Mouse (Mus musculus) spleen, postnatal 10 days (tissue): ENCODE measurements around the gene Ccl22.

Experiments
- DNase-seq, 2 experiments: peaks; one replicate each; pipeline ENCODE4 v3.0.0; 2021 to 2022; ENCODE audit warnings: low spot score in 2 of 2

Gene Ccl22

GRCm38 (mm10) chr8:94778895-94779533 lies 33.6 kb downstream of the Ccl22 start:
- DNase-seq, result no peak

DNA sequence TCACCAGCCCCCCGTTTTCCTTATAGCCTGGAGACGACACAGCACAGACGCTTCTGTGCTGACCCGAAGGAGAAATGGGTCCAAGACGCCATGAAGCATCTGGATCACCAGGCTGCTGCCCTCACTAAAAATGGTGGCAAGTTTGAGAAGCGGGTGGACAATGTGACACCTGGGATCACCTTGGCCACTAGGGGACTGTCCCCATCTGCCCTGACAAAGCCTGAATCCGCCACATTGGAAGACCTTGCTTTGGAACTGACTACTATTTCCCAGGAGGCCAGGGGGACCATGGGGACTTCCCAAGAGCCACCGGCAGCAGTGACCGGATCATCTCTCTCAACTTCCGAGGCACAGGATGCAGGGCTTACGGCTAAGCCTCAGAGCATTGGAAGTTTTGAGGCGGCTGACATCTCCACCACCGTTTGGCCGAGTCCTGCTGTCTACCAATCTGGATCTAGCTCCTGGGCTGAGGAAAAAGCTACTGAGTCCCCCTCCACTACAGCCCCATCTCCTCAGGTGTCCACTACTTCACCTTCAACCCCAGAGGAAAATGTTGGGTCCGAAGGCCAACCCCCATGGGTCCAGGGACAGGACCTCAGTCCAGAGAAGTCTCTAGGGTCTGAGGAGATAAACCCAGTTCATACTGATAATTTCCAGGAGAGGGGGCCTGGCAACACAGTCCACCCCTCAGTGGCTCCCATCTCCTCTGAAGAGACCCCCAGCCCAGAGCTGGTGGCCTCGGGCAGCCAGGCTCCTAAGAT lies 34.3 kb downstream of the Ccl22 start:
- no peak for DNase-seq

- no peak for DNase-seq
Measured at GRCm38 (mm10) chr8:94780491-94781154, 35.2 kb downstream of the Ccl22 start.

GRCm38 (mm10) chr8:94781155-94781837 lies 35.9 kb downstream of the Ccl22 start:
- DNase-seq, result no peak

DNA sequence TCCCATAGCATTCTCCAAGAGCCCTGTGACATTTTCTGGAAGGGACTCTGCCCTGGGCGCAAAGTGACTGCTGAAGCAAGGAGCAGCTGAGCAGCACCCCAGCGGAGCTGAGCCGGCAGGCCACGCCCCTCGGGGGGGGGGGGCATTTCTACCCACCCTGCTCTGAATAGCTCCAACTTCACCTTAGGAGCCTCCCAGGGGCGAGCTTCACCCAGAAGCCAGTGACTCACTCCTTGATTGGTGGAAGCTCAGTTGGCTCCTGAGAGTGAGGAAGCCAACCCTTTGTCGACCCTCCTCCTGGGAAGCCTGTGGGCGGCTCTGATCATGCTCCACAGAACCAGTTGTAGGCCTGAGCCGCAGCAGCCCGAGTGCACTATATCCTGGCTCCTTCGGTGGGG lies 36.4 kb downstream of the Ccl22 start:
- no peak for DNase-seq

- no peak for DNase-seq
Measured at GRCm38 (mm10) chr8:94783890-94784289, 38.5 kb downstream of the Ccl22 start.

DNA sequence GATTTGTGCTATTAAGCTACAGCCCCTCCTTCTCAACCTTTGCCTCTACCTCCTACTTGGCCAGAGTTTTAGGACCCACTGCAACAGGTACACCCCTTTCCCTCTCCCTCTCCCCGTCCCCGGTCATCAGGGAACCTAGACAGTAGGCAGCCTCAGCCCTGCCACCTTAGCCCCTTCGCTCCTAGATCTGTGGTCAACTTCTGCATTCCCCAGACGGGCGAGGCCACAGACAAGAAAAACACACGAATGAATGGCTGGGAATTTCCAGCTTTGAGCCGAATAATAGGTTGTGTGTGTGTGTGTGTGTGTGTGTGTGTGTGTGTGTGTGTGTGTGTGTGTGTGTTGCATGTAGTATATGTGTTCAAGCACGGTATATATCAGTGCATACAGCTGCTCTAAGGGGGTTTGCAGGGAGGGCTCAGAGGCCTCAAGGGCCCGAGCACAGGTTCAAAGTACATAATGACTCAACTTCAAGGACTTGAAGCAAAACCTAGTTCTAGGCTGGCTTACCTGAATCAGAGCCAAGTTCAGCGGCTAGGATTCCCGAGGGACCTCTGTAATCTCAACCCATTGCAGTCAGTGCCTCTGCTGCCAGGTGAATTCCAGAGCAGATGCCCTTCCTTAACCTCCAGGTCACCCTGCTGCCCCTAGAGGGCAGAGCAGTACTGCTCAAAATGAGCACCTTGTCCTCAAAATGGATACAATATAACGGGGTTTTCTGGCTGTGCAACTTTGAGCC lies 40.0 kb downstream of the Ccl22 start:
- DNase-seq, result peak; percentile 74 to 87

GRCm38 (mm10) chr8:94785995-94786595 lies 40.7 kb downstream of the Ccl22 start:
- no peak for DNase-seq

DNA sequence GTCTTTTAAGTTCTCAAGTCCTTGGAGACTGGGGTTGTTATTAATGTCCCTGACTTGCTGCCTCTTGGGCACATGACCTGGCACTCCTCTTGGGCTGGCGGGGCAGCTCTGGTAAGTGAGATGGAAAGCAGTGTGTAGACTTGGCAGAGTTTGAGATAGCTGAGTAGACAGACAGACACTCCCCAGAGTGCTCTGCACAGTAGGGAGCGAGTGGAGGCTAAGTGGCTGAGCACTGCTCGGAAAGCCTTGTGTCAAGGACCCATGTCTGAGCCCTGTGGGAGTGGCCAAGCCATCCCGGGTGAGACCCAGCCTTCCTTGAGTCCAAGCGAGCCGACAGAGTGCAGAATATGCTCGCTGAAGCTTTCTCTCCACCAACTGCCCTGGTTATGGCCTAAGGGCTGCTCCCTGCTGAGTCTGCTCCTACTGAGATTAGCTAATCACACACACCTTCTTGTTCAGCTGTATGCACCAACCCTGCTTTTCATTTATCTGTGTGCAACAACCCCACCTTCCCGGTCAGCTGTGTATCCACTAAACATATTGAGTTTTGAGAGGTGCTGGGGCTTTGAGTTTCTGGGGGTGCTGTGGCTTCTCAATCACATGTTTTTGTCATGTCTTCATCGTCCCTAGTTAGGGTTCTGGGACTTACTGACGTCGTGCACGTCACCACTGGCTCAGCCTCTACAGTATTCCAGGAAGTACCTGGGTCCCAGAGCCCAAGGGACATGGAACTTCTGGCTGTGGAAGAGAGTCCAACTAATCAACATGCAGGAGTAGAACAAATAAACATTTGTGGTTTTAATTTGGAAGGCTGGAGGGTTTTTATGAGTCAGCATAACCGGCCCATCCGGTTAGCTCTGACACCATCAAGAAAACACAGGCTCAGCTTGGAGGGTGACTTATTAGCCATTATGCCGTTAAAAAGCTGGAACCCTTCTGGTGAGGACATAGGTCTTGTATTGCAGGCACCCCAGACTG lies 42.4 kb downstream of the Ccl22 start:
- DNase-seq, result peak; percentile 84

DNA sequence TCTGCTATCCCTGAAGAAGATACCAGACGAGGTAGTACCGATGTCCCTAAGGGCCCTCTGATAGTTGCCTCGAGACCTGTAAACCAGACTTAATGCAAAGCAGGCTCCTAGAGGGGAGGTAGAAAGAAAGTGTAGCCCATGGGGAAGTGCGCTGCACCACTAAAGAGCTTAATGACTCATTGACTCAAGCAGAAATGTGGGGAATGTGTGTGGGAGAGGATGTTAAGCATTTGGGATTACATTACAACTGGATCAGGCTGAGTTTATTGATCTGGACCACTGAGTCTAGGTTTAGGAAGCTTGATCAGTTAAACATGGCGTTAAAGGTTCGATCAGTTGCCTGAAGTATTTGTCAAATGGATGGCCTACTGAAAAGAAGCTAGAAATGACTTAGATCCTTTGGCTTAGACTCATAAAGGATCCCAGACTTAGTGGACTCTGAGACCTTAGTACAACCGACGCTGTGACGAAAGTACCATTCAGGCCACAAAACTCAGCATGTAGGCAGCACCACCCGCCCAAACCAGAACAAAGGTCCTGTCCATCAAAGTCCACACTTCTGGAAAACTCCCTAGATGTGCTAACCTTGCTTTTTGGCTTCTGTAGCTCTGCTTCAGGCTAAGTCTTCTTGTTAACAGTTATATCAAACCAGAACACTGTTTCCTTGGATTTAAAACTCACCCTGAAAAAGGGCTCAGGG lies 44.0 kb downstream of the Ccl22 start:
- DNase-seq, result no peak

DNA sequence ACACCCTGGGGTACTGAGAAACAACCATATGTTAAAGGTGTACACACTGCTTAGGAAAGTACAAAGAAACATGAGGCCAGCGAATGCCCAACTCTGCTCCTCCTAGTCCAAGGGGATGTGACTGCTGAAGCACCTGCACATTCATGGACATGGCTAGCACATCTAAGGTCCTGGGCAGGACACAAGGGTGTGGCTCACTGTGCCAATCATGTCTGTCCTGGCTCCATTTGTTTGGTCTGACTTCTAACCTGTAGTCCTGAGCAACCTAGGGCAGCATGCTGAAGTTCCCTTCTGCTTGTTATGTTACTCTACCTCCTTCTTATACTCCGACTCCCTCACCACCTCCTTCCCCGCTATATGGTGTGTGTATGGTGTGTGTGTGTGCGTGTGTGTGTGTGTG lies 49.0 kb downstream of the Ccl22 start:
- DNase-seq, result no peak

- DNase-seq, result no peak
Measured at GRCm38 (mm10) chr8:94794782-94795181, 49.4 kb downstream of the Ccl22 start.

GRCm38 (mm10) chr8:94800278-94800968 lies 55.0 kb downstream of the Ccl22 start:
- peak in 1 of 2 experiments; percentile 66 for DNase-seq
